Mouse (Mus musculus) frontal cortex, postnatal 25 days (tissue): ENCODE results near the gene Ltbp3.

Experiments
- DNase-seq, 2 experiments: peaks; one replicate each; pipeline ENCODE4 v3.0.0; 2022; ENCODE audit warnings: low spot score in 2 of 2

Gene Ltbp3

DNA sequence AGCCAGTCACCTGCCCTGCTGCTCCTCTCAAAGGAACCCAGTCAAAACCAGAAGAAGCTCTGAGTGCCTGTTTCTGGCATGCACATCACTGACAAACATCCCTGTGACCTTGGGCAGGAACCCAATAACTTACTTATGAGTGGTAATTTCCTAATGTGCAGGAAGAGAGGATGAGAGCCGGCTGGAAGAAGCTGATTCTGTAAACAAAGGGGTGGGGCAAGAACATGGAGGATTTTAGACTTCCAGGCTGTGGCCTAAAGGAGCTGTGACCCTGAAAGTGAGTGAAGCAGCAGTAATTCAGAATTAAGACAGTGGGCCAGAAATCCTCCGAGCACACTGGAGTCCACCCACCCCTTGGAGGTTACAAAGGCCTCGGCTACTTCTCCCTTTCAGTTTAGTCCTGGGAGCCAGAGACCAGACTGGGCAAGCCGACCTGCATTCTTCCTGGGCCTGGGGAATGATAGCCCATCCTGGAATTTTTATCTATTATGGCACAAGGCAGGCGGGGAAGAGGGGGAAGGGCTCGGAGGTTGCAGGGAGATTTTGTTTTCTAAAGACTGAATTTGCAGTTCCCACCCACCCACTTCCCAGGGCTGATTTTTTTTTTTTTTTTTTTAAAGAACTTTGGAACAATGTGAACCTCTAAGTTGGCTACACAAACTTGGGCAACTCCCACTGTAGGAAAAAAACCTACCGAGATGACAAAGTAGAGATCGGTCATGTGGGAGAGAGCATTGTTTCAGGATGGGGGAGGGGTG lies 65.5 kb downstream of the Ltbp3 start:
- no peak for DNase-seq

- no peak for DNase-seq
Measured at GRCm38 (mm10) chr19:5806809-5807205, 66.1 kb downstream of the Ltbp3 start.

GRCm38 (mm10) chr19:5807740-5808139 lies 67.0 kb downstream of the Ltbp3 start:
- no peak for DNase-seq
